Mouse (Mus musculus): ENCODE data around the gene Fam160a1. TPM values are rescaled to one million over a fixed set of nuclear protein-coding genes. Genes with fewer than 3 reads are reported as not detected.
A peak's percentile ranks its signal among the peaks of the same experiment; 100 is the strongest.

Gene Fam160a1
- polyA plus RNA-seq, 1 experiment from 2014 or later: 8.9 TPM

- no peaks in the 10 kb centered on the region for H3K4me1 ChIP-seq (replicated peaks; ENCODE audit: control insufficient read depth, insufficient read depth)
- no peak overlapping the region for H3K4me2 ChIP-seq (replicated peaks; ENCODE audit: low read depth)
- WGBS: 84% methylated on average over 4 of the region's 4 CpGs
- H3K27ac ChIP-seq (replicated peaks): peak overlapping the region; percentile 45; the same call in 1 of the 2 replicates
- no peak overlapping the region for H3K4me3 ChIP-seq (ENCODE audit: low read depth, low read length)
- no peak for TF ChIP-seq EP300 (optimal IDR thresholded peaks at IDR 0.05)
- TF ChIP-seq CTCF (IDR thresholded peaks at IDR 0.05; ENCODE audit: low read depth): no peak
- ATAC-seq (ENCODE audit: low FRiP score, low TSS enrichment) (peak; percentile 83), DNase-seq (ENCODE audit: low spot score) (no peak)
- no peaks in the 10 kb centered on the region for H3K9me3 ChIP-seq (ENCODE audit: control insufficient read depth, low read length)
- H3K9ac ChIP-seq (ENCODE audit: low read length): no peak overlapping the region
- no peaks in the 10 kb centered on the region for H3K27me3 ChIP-seq (ENCODE audit: control insufficient read depth, insufficient read depth, low read length)
- H3K36me3 ChIP-seq (ENCODE audit: control insufficient read depth, insufficient read depth, low read length): no peaks in the 10 kb centered on the region
These were observed 187.1 kb downstream of the Fam160a1 start for GRCm38 (mm10) chr3:85629895-85630510.

- WGBS: 97% methylated on average over 1 of the region's 1 CpGs
- ATAC-seq (ENCODE audit: low FRiP score, low TSS enrichment) (no peak), DNase-seq (ENCODE audit: low spot score) (no peak)
- Histone ChIP-seq H3K36me3 (ENCODE audit: control insufficient read depth, insufficient read depth, low read length) (no peaks in the 10 kb centered on the region), H3K27ac (replicated peaks) (no peak overlapping the region), H3K4me2 (replicated peaks; ENCODE audit: low read depth) (no peak overlapping the region), H3K4me3 (ENCODE audit: low read depth, low read length) (no peak overlapping the region), H3K9me3 (ENCODE audit: control insufficient read depth, low read length) (no peaks in the 10 kb centered on the region), H3K9ac (ENCODE audit: low read length) (no peak overlapping the region), H3K4me1 (replicated peaks; ENCODE audit: control insufficient read depth, insufficient read depth) (no peaks in the 10 kb centered on the region), H3K27me3 (ENCODE audit: control insufficient read depth, insufficient read depth, low read length) (no peaks in the 10 kb centered on the region)
- TF ChIP-seq EP300 (optimal IDR thresholded peaks at IDR 0.05): no peak
These were observed 197.3 kb downstream of the Fam160a1 start for GRCm38 (mm10) chr3:85619751-85620150.

- WGBS: 86% methylated on average over 5 of the region's 5 CpGs
- ATAC-seq (ENCODE audit: low FRiP score, low TSS enrichment) (no peak), DNase-seq (ENCODE audit: low spot score) (no peak)
- Histone ChIP-seq H3K4me2 (replicated peaks; ENCODE audit: low read depth) (no peak overlapping the region), H3K9ac (ENCODE audit: low read length) (no peak overlapping the region), H3K27ac (replicated peaks) (no peak overlapping the region), H3K4me1 (replicated peaks; ENCODE audit: control insufficient read depth, insufficient read depth) (no peaks in the 10 kb centered on the region), H3K9me3 (ENCODE audit: control insufficient read depth, low read length) (no peaks in the 10 kb centered on the region), H3K36me3 (ENCODE audit: control insufficient read depth, insufficient read depth, low read length) (no peaks in the 10 kb centered on the region), H3K4me3 (ENCODE audit: low read depth, low read length) (no peak overlapping the region), H3K27me3 (ENCODE audit: control insufficient read depth, insufficient read depth, low read length) (no peaks in the 10 kb centered on the region)
- TF ChIP-seq CTCF (IDR thresholded peaks at IDR 0.05; ENCODE audit: low read depth) (no peak), EP300 (optimal IDR thresholded peaks at IDR 0.05) (no peak)
These were observed 197.7 kb downstream of the Fam160a1 start for GRCm38 (mm10) chr3:85619345-85619744.

DNA sequence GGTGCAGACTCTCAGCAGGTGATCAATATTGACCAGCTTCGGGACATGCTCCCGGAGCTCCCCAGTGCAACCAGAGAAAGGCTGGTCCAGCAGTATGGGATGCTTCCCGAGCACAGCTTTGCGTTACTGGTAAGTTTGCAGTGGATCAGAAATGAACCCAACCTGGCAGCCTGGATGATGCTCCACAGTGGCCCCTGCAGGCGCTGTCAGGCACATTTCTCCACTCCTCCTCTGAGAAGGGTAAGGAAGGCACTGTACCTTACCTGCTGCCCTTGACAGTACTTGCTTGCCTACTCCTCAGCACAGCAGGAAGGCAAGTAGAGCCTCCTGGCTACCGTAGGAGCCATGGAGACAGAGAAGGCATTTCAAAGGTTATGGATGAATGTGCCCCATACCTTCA is 198.2 kb downstream of the Fam160a1 start:
- H3K36me3 ChIP-seq (ENCODE audit: control insufficient read depth, insufficient read depth, low read length): no peaks in the 10 kb centered on the region
- no peaks in the 10 kb centered on the region for H3K27me3 ChIP-seq (ENCODE audit: control insufficient read depth, insufficient read depth, low read length)
- no peak overlapping the region for H3K27ac ChIP-seq (replicated peaks)
- H3K4me3 ChIP-seq (ENCODE audit: low read depth, low read length): no peak overlapping the region
- TF ChIP-seq CTCF (IDR thresholded peaks at IDR 0.05; ENCODE audit: low read depth) (peak; percentile 51), EP300 (optimal IDR thresholded peaks at IDR 0.05) (no peak)
- H3K9ac ChIP-seq (ENCODE audit: low read length): no peak overlapping the region
- DNase-seq (ENCODE audit: low spot score): no peak
- H3K4me1 ChIP-seq (replicated peaks; ENCODE audit: control insufficient read depth, insufficient read depth): no peaks in the 10 kb centered on the region
- H3K9me3 ChIP-seq (ENCODE audit: control insufficient read depth, low read length): no peaks in the 10 kb centered on the region
- no peak overlapping the region for H3K4me2 ChIP-seq (replicated peaks; ENCODE audit: low read depth)
- no peak for ATAC-seq (ENCODE audit: low FRiP score, low TSS enrichment)
- 78% methylated on average over 6 of the region's 6 CpGs for WGBS

GRCm38 (mm10) chr3:85616389-85616788 is 200.7 kb downstream of the Fam160a1 start:
- Histone ChIP-seq H3K9me3 (ENCODE audit: control insufficient read depth, low read length) (no peaks in the 10 kb centered on the region), H3K4me2 (replicated peaks; ENCODE audit: low read depth) (no peak overlapping the region), H3K4me1 (replicated peaks; ENCODE audit: control insufficient read depth, insufficient read depth) (no peaks in the 10 kb centered on the region), H3K4me3 (ENCODE audit: low read depth, low read length) (no peak overlapping the region), H3K9ac (ENCODE audit: low read length) (no peak overlapping the region), H3K36me3 (ENCODE audit: control insufficient read depth, insufficient read depth, low read length) (no peaks in the 10 kb centered on the region), H3K27ac (replicated peaks) (no peak overlapping the region), H3K27me3 (ENCODE audit: control insufficient read depth, insufficient read depth, low read length) (no peaks in the 10 kb centered on the region)
- ATAC-seq (ENCODE audit: low FRiP score, low TSS enrichment): no peak
- no peak for DNase-seq (ENCODE audit: low spot score)
- TF ChIP-seq EP300 (optimal IDR thresholded peaks at IDR 0.05) (no peak), CTCF (IDR thresholded peaks at IDR 0.05; ENCODE audit: low read depth) (no peak)
- 86% methylated on average over 1 of the region's 1 CpGs for WGBS

Other genes starting within 250 kb of the Fam160a1 start
- gene Gatb, start 243.2 kb downstream of the Fam160a1 start, polyA plus RNA-seq (2015; fragmentation: Nextera tagmentation; extraction: Ambion mirVana): 14.3 and 14.5 TPM in 2 replicates
- 6.5 and 6.9 TPM in 2 replicates for gene Glt28d2, start 70.2 kb upstream of the Fam160a1 start, polyA plus RNA-seq (2015; fragmentation: Nextera tagmentation; extraction: Ambion mirVana)
- 18.1 and 20.5 TPM in 2 replicates for gene Gm37240, start 70.2 kb upstream of the Fam160a1 start, polyA plus RNA-seq (2015; fragmentation: Nextera tagmentation; extraction: Ambion mirVana)
- 23.0 and 23.7 TPM in 2 replicates for gene Sh3d19, start 153.8 kb upstream of the Fam160a1 start, polyA plus RNA-seq (2015; fragmentation: Nextera tagmentation; extraction: Ambion mirVana)
- gene Prss48, start 185.2 kb upstream of the Fam160a1 start, polyA plus RNA-seq (2015; fragmentation: Nextera tagmentation; extraction: Ambion mirVana): not detected in 2 replicates